Mouse (Mus musculus) liver, embryonic 14.5 days (tissue): ENCODE data around the gene Sall2. TPM values are rescaled to one million over a fixed set of nuclear protein-coding genes. Genes with fewer than 3 reads are reported as not detected.
A peak's percentile ranks its signal among the peaks of the same experiment; 100 is the strongest.

Experiments used
- ATAC-seq: fragments of 200-750 bp; cut with Nextera tagmentation; 2 replicates; pipeline ENCODE4 v1.8.0; 2017; ENCODE audit warnings: moderate number of reproducible peaks, mild to moderate bottlenecking, moderate library complexity; ENCODE audit not compliant: insufficient read depth
- DNase-seq, 3 experiments: peaks; one replicate each; pipeline ENCODE4 v3.0.0-alpha.2; 2012 to 2013; ENCODE audit warnings: low read depth in 3 of 3, low spot score in 3 of 3
- H3K27ac ChIP-seq: fragments of 300-500 bp; sonication (generic); 2 replicates; pipeline ENCODE4 v1.5.1; 2014; ENCODE audit warnings: moderate library complexity, mild to moderate bottlenecking, control low read depth, inconsistent platforms
- H3K27me3 ChIP-seq: fragments of 300-500 bp; sonication (generic); 2 replicates; pipeline ENCODE4 v1.6.1; 2014; ENCODE audit warnings: mild to moderate bottlenecking, low read length, moderate library complexity; ENCODE audit not compliant: control insufficient read depth, insufficient read depth
- H3K36me3 ChIP-seq: fragments of 300-500 bp; sonication (generic); replicated peaks from 2 replicates; pipeline ENCODE4 v1.6.1; 2014; ENCODE audit warnings: low read depth; ENCODE audit not compliant: control insufficient read depth, insufficient read depth
- H3K4me1 ChIP-seq, 2 experiments: fragments of 200-500 bp in 1 of 2; fragments of 300-500 bp in 1 of 2; sonication (generic) in 1 of 2; replicated peaks; 2 replicates each; pipeline ENCODE4 v1.6.1; 2012 to 2014; ENCODE audit warnings: antibody characterized with exemption in 1 of 2, inconsistent platforms in 1 of 2, low read length in 1 of 2; ENCODE audit not compliant: control insufficient read depth in 2 of 2, insufficient read depth in 2 of 2
- H3K4me2 ChIP-seq: fragments of 300-500 bp; sonication (generic); 2 replicates; pipeline ENCODE4 v1.6.1; 2014; ENCODE audit warnings: low read depth, mild to moderate bottlenecking, control low read depth, moderate library complexity
- H3K4me3 ChIP-seq, 2 experiments: fragments of 200-500 bp in 1 of 2; fragments of 300-500 bp in 1 of 2; sonication (generic) in 1 of 2; 2 replicates each; pipeline ENCODE4 v1.5.1; 2012 to 2014; ENCODE audit warnings: low read depth in 2 of 2, low read length in 2 of 2, mild to moderate bottlenecking in 2 of 2, control low read depth in 1 of 2, inconsistent platforms in 1 of 2, moderate library complexity in 1 of 2; ENCODE audit not compliant: insufficient read depth in 1 of 2
- H3K9ac ChIP-seq: fragments of 300-500 bp; sonication (generic); replicated peaks from 2 replicates; pipeline ENCODE4 v1.6.1; 2014; ENCODE audit warnings: mild to moderate bottlenecking, control low read depth, moderate library complexity
- H3K9me3 ChIP-seq: fragments of 300-500 bp; sonication (generic); 2 replicates; pipeline ENCODE4 v1.6.1; 2016; ENCODE audit warnings: low read length, mixed read lengths; ENCODE audit not compliant: control insufficient read depth
- CTCF ChIP-seq: IDR thresholded peaks from 2 replicates; pipeline ENCODE4 v1.5.1; 2016; ENCODE audit warnings: antibody characterized with exemption, low read depth, control low read depth
- EP300 ChIP-seq: IDR thresholded peaks from 2 replicates; pipeline ENCODE4 v1.6.1; 2016; ENCODE audit warnings: antibody characterized with exemption, low read depth
- WGBS: fragments of 180-500 bp; shearing (Covaris S2); extraction: QIAGEN DNeasy Blood & Tissue Kit; methylation state at CpG from one replicate; pipeline ENCODE4 v1.1.7; 2014; ENCODE audit not compliant: insufficient replicate concordance; 5-methylcytosine and 5-hydroxymethylcytosine counted together
- polyA plus RNA-seq, 2 experiments: library from polyadenylated mRNA; depleted of rRNA in 1 of 2; stranded (reverse) in 1 of 2; unstranded in 1 of 2; fragments of >200 nt; fragmentation: Nextera tagmentation in 1 of 2; extraction: Ambion mirVana in 1 of 2; gene quantifications; 2 replicates each; pipeline versions ENCODE4 v1.2.1 to v1.2.3; 2012 to 2014

Gene Sall2
- polyA plus RNA-seq, 2 experiments = 0.66 to 0.84 TPM

GRCm38 (mm10) chr14:52316441-52317225 lies 11.9 kb downstream of the Sall2 start:
- H3K9ac ChIP-seq = no peak overlapping the region
- DNase-seq (no peak), ATAC-seq (peak; percentile 27; the same call in 1 of the 2 replicates)
- peaks cover 0 to 5% of the 10 kb centered on the region in 2 experiments; a peak in 1 of 4 replicates for H3K4me1 ChIP-seq
- H3K27ac ChIP-seq = no peak overlapping the region
- peak overlapping the region; percentile 72 for H3K4me2 ChIP-seq
- no peak for TF ChIP-seq CTCF
- no peak for TF ChIP-seq EP300
- WGBS = 18% methylated on average over 16 of the region's 16 CpGs
- no peaks in the 10 kb centered on the region for H3K9me3 ChIP-seq
- no peaks in the 10 kb centered on the region for H3K36me3 ChIP-seq
- H3K27me3 ChIP-seq = peaks cover 33% of the 10 kb centered on the region
- H3K4me3 ChIP-seq = peak overlapping the region; percentile 60; a peak in 3 of 4 replicates

- H3K27ac ChIP-seq = no peak overlapping the region
- H3K4me1 ChIP-seq = peaks cover 0 to 5% of the 10 kb centered on the region in 2 experiments; a peak in 1 of 4 replicates
- DNase-seq (no peak), ATAC-seq (peak; percentile 68)
- no peaks in the 10 kb centered on the region for H3K9me3 ChIP-seq
- H3K4me3 ChIP-seq = peak overlapping the region; percentile 60
- H3K27me3 ChIP-seq = peaks cover 33% of the 10 kb centered on the region
- TF ChIP-seq EP300 (no peak), CTCF (no peak)
- peak overlapping the region; percentile 72 for H3K4me2 ChIP-seq
- WGBS = under 1% methylated on average over 37 of the region's 41 CpGs
- H3K36me3 ChIP-seq = no peaks in the 10 kb centered on the region
- H3K9ac ChIP-seq = peak overlapping the region; percentile 41; the same call in 1 of the 2 replicates
Observed at GRCm38 (mm10) chr14:52315792-52316440, 12.6 kb downstream of the Sall2 start.

GRCm38 (mm10) chr14:52315283-52315780 lies 13.2 kb downstream of the Sall2 start:
- WGBS = 13% methylated on average over 17 of the region's 17 CpGs
- TF ChIP-seq CTCF = no peak
- no peak for TF ChIP-seq EP300
- DNase-seq (no peak), ATAC-seq (no peak)
- Histone ChIP-seq H3K4me3 (peak overlapping the region; percentile 60), H3K4me2 (peak overlapping the region; percentile 72), H3K27ac (no peak overlapping the region), H3K4me1 (peaks cover 0 to 5% of the 10 kb centered on the region in 2 experiments; a peak in 1 of 4 replicates), H3K36me3 (no peaks in the 10 kb centered on the region), H3K9ac (no peak overlapping the region), H3K9me3 (no peaks in the 10 kb centered on the region), H3K27me3 (peaks cover 33% of the 10 kb centered on the region)

GRCm38 (mm10) chr14:52314808-52315150 lies 13.8 kb downstream of the Sall2 start:
- Histone ChIP-seq H3K27me3 (peaks cover 33% of the 10 kb centered on the region), H3K9me3 (no peaks in the 10 kb centered on the region), H3K4me3 (no peak overlapping the region), H3K27ac (no peak overlapping the region), H3K9ac (no peak overlapping the region), H3K36me3 (no peaks in the 10 kb centered on the region), H3K4me1 (peaks cover 0 to 5% of the 10 kb centered on the region in 2 experiments; a peak in 1 of 4 replicates), H3K4me2 (peak overlapping the region; percentile 72; the same call in 1 of the 2 replicates)
- no peak for DNase-seq
- TF ChIP-seq CTCF (no peak), EP300 (no peak)
- WGBS = 40% methylated on average over 8 of the region's 8 CpGs
- ATAC-seq = no peak
